Mouse (Mus musculus) cerebellum, adult 2 months (tissue): ENCODE results near the gene Lman2.

Experiments used
- CTCF ChIP-seq: fragments of 200-500 bp; IDR thresholded peaks from 2 replicates; pipeline ENCODE4 v1.5.1; 2011; ENCODE audit warnings: low read depth, mild to moderate bottlenecking, control low read depth, low read length, moderate library complexity, borderline replicate concordance; ENCODE audit not compliant: insufficient read depth
- POLR2A ChIP-seq: fragments of 200-500 bp; IDR thresholded peaks from 2 replicates; pipeline ENCODE4 v1.6.1; 2011; ENCODE audit warnings: low read length, control low read depth, borderline replicate concordance; ENCODE audit not compliant: insufficient read depth

DNA sequence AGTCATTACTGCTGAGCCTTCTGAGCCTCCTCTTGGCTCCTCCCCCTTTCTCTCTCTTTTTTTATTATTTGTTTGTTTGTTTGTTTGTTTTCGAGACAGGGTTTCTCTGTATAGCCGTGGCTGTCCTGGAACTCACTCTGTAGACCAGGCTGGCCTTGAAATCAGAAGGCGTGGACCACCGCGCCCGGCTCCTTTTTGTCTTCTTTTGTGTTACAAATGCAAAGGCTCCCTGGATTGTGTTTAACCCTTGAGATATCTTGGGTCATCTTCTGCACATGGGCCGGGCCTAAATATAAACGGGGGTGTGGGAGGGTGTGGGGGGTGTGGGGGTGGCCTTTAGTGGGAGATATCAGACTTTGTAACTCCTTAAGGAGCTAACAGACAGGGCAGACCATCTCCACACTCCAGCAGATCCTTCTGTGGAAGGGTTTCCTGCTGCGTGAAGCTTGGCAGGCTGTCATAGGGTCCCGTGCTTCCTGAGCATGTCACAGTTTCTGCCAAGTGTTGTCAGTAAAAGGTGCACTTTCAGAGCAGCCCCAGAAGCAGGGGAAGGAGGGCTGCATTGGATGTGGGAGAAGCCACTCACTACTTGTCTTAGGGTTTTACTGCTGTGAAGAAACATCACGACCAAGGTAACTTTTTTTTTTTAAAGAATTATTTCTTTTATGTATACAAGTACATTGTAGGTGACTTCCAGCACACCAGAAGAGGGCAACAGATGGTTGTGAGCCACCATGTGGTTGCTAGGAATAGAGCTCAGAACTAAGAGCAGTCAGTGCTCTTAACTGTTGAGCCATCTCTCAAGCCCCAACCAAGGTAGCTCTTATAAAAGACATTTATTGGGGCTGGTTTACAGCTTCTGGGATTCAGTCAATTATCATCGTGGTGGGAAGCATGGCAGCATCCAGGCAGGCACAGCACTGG is 24.2 kb downstream of the Lman2 start:
- TF ChIP-seq CTCF, result no peak
- no peak for TF ChIP-seq POLR2A
